Mouse (Mus musculus): ENCODE measurements around the gene Slc43a2.

The Slc43a2 gene

GRCm38 (mm10) chr11:75614769-75615168 is 83.3 kb downstream of the Slc43a2 start:
- no peak for DNase-seq

- no peak for DNase-seq
Measured at GRCm38 (mm10) chr11:75615556-75615955, 84.1 kb downstream of the Slc43a2 start.

- peak in 1 of 2 experiments; percentile 38 for DNase-seq
Measured at GRCm38 (mm10) chr11:75619133-75619532, 87.6 kb downstream of the Slc43a2 start.

- peak; percentile 63 to 71 for DNase-seq
Measured at GRCm38 (mm10) chr11:75620136-75620780, 88.8 kb downstream of the Slc43a2 start.

GRCm38 (mm10) chr11:75621426-75621825 is 89.9 kb downstream of the Slc43a2 start:
- DNase-seq, result no peak

- no peak for DNase-seq
Measured at GRCm38 (mm10) chr11:75622588-75623329, 91.3 kb downstream of the Slc43a2 start.

GRCm38 (mm10) chr11:75624102-75624554 is 92.6 kb downstream of the Slc43a2 start:
- DNase-seq, result no peak

GRCm38 (mm10) chr11:75625820-75626219 is 94.3 kb downstream of the Slc43a2 start:
- no peak for DNase-seq

Measured in cerebellum, postnatal 14 days (tissue).